In genomic region chr7:47081277-47081676, GRCm38 (mm10) we compare ENCODE assay signal across 8 mouse cellular contexts. TPM values are rescaled to one million over a fixed set of nuclear protein-coding genes. Genes with fewer than 3 reads are reported as not detected.
DNase-seq lines count a peak whose midpoint lies in the region; ATAC-seq and TF ChIP-seq lines count a peak whose summit lies in the region.

No protein-coding gene starts in this region.

- no peak for TF ChIP-seq EP300 in heart, postnatal 0 days (IDR thresholded peaks at IDR 0.05; ENCODE audit: low read depth)
- no peak for TF ChIP-seq EP300 in lung, postnatal 0 days (IDR thresholded peaks at IDR 0.05)

- no peak overlapping the region for H3K4me3 ChIP-seq in embryonic facial prominence, embryonic 10.5 days
- H3K4me3 ChIP-seq in heart, postnatal 0 days (ENCODE audit: low read depth, low read length): no peak overlapping the region
- H3K4me3 ChIP-seq in lung, postnatal 0 days (ENCODE audit: low read depth, low read length): no peak overlapping the region

- H3K9me3 ChIP-seq in embryonic facial prominence, embryonic 10.5 days: no peaks in the 10 kb centered on the region
- H3K9me3 ChIP-seq in heart, postnatal 0 days (replicated peaks; ENCODE audit: control insufficient read depth, low read length): no peaks in the 10 kb centered on the region
- H3K9me3 ChIP-seq in lung, postnatal 0 days (ENCODE audit: low read length): no peaks in the 10 kb centered on the region

- peak; percentile 99 for TF ChIP-seq CTCF in heart, postnatal 0 days (IDR thresholded peaks at IDR 0.05; ENCODE audit: low read depth)
- TF ChIP-seq CTCF in lung, postnatal 0 days (IDR thresholded peaks at IDR 0.05): peak; percentile 98

- 52% methylated on average over 6 of the region's 6 CpGs for WGBS in embryonic facial prominence, embryonic 10.5 days
- WGBS in heart, postnatal 0 days: 26% methylated on average over 6 of the region's 6 CpGs
- 18% methylated on average over 6 of the region's 6 CpGs for WGBS in lung, postnatal 0 days

- no peaks in the 10 kb centered on the region for H3K36me3 ChIP-seq in embryonic facial prominence, embryonic 10.5 days (replicated peaks)
- no peaks in the 10 kb centered on the region for H3K36me3 ChIP-seq in heart, postnatal 0 days (replicated peaks; ENCODE audit: control insufficient read depth, insufficient read depth, low read length)
- no peaks in the 10 kb centered on the region for H3K36me3 ChIP-seq in lung, postnatal 0 days (ENCODE audit: insufficient read depth, low read length)

- no peak overlapping the region for H3K9ac ChIP-seq in heart, postnatal 0 days (replicated peaks; ENCODE audit: low read depth, low read length)
- H3K9ac ChIP-seq in lung, postnatal 0 days (replicated peaks; ENCODE audit: low read depth): no peak overlapping the region

- H3K27me3 ChIP-seq in embryonic facial prominence, embryonic 10.5 days (replicated peaks; ENCODE audit: low read depth, poor library complexity, severe bottlenecking): no peaks in the 10 kb centered on the region
- H3K27me3 ChIP-seq in heart, postnatal 0 days (ENCODE audit: control insufficient read depth, insufficient read depth, low read length): no peaks in the 10 kb centered on the region
- no peaks in the 10 kb centered on the region for H3K27me3 ChIP-seq in lung, postnatal 0 days (replicated peaks; ENCODE audit: insufficient read depth, low read length)

- no peak overlapping the region for H3K27ac ChIP-seq in embryonic facial prominence, embryonic 10.5 days (replicated peaks)
- no peak overlapping the region for H3K27ac ChIP-seq in heart, postnatal 0 days (ENCODE audit: low read depth)
- H3K27ac ChIP-seq in lung, postnatal 0 days (ENCODE audit: low read length): no peak overlapping the region

- peak; percentile 64 for DNase-seq in adrenal gland, adult 8-10 months
- DNase-seq in embryonic facial prominence, embryonic 10.5 days (ENCODE audit: low spot score): peak; percentile 64
- no peak for DNase-seq in heart, postnatal 0 days (ENCODE audit: low spot score)
- peak; percentile 72 to 91 for DNase-seq in kidney, postnatal 36 days
- peak; percentile 73 for DNase-seq in lung, postnatal 0 days (ENCODE audit: low spot score)
- peak; percentile 69 for DNase-seq in retina, embryonic 14.5 days (ENCODE audit: low spot score)
- DNase-seq in thymus, postnatal 4 days: peak; percentile 82

- no peaks in the 10 kb centered on the region for H3K4me1 ChIP-seq in embryonic facial prominence, embryonic 10.5 days
- H3K4me1 ChIP-seq in heart, postnatal 0 days (ENCODE audit: control insufficient read depth, insufficient read depth): no peaks in the 10 kb centered on the region
- no peaks in the 10 kb centered on the region for H3K4me1 ChIP-seq in lung, postnatal 0 days (ENCODE audit: insufficient read depth, low read depth, low read length)

- no peak overlapping the region for H3K4me2 ChIP-seq in heart, postnatal 0 days (ENCODE audit: low read depth, low read length)
- H3K4me2 ChIP-seq in lung, postnatal 0 days (replicated peaks; ENCODE audit: low read depth, low read length): no peak overlapping the region

- ATAC-seq in CD4-positive, CD25-positive, alpha-beta regulatory T cell, adult 4 months: peak; percentile 86
- ATAC-seq in heart, postnatal 0 days (ENCODE audit: insufficient read depth, low read depth): peak; percentile 55
- ATAC-seq in lung, postnatal 0 days: peak; percentile 72

RNA-seq across cellular contexts. Expression of gene Tmem86a, which starts 30.9 kb away (rescaled TPM):
- polyA plus RNA-seq in CD4-positive, CD25-positive, alpha-beta regulatory T cell, adult 4 months (2017; shearing (Covaris generic)): 1 to 10 TPM; 4.5 to 6.0 TPM
- 100 to 1,000 TPM in 1 of 4 experiments, 10 to 100 TPM in 3; 37.9 to 108 (median 75.8) TPM for total RNA-seq in adrenal gland, adult 8-10 months (2022)
- polyA plus RNA-seq in embryonic facial prominence, embryonic 10.5 days (2016; fragmentation: Nextera tagmentation; extraction: Ambion mirVana): 11.3 and 11.7 TPM in 2 replicates
- total RNA-seq in heart, postnatal 0 days (2014; rRNA removed; ENCODE audit: low replicate concordance): 12.8 and 18.5 TPM in 2 replicates
- 32.0 and 32.3 TPM in 2 replicates for polyA plus RNA-seq in heart, postnatal 0 days (2015; fragmentation: Nextera tagmentation; extraction: Ambion mirVana)
- 36.2 and 36.5 TPM in 2 replicates for polyA plus RNA-seq in lung, postnatal 0 days (2015; fragmentation: Nextera tagmentation; extraction: Ambion mirVana)

RNA-seq across cellular contexts. Expression of gene Ptpn5, which starts 52.2 kb away (rescaled TPM):
- 10 to 100 TPM in 1 of 2 experiments, 1 to 10 TPM in 1; 9.8 to 17.8 TPM for polyA plus RNA-seq in CD4-positive, CD25-positive, alpha-beta regulatory T cell, adult 4 months (2017; shearing (Covaris generic))
- total RNA-seq in adrenal gland, adult 8-10 months (2022): 1 to 10 TPM in 3 of 4 experiments, under 1 TPM in 1; 0.68 to 3.3 (median 1.7) TPM
- polyA plus RNA-seq in embryonic facial prominence, embryonic 10.5 days (2016; fragmentation: Nextera tagmentation; extraction: Ambion mirVana): 2.9 and 3.2 TPM in 2 replicates
- total RNA-seq in heart, postnatal 0 days (2014; rRNA removed; ENCODE audit: low replicate concordance): not detected in 2 replicates
- polyA plus RNA-seq in heart, postnatal 0 days (2015; fragmentation: Nextera tagmentation; extraction: Ambion mirVana): not detected in 2 replicates
- polyA plus RNA-seq in lung, postnatal 0 days (2015; fragmentation: Nextera tagmentation; extraction: Ambion mirVana): 1.2 and 1.7 TPM in 2 replicates
